Mouse (Mus musculus) liver, postnatal 0 days (tissue): ENCODE data around the gene Magt1.

ENCODE experiments used
- CTCF ChIP-seq: sonication (generic); IDR thresholded peaks from 2 replicates; pipeline ENCODE4 v1.5.1; 2016; ENCODE audit warnings: antibody characterized with exemption, low read depth
- EP300 ChIP-seq: IDR thresholded peaks from 2 replicates; pipeline ENCODE4 v1.6.1; 2016; ENCODE audit warnings: antibody characterized with exemption, low read depth, mild to moderate bottlenecking

DNA sequence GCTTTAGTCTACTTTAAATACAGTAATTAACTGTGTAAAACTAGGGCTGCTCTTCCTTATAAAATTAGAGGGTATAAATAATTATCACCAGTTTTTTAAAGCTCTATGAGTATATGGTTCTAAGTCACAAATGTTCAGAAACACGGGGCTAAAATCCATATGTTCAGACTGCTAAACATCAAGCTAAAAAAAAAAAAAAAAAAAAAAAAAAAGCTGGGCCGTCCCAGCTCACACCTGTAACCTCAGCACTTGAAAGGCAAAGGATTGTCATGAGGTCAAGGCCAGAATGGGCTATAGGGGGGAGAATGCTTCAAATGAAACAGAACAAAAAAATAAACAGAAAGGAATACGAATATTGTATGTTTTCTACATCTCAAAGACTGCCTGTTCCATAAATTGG is 944 bp downstream of the Magt1 start:
- TF ChIP-seq CTCF = no peak
- TF ChIP-seq EP300 = no peak
